Mouse (Mus musculus) MEL (cell line): ENCODE data around the gene Hist1h2bp.
"Not testable (repeated sequence)": the region's sequence is repeated elsewhere in the genome, so short reads cannot be mapped to it uniquely, and the experiment has no call there.

Source experiments
- CHD1 ChIP-seq: IDR thresholded peaks from 2 replicates; pipeline ENCODE4 v1.6.1; 2012; ENCODE audit warnings: low read depth, mild to moderate bottlenecking, inconsistent platforms, low read length, improper control_type of control experiment
- CTCF ChIP-seq, 3 experiments: IDR thresholded peaks in 2 of 3; conservative IDR thresholded peaks in 1 of 3; 2 replicates each; pipeline ENCODE4 v1.5.1; 2011 to 2012; ENCODE audit warnings: low read length in 3 of 3, low read depth in 2 of 3, mild to moderate bottlenecking in 2 of 3, improper control_type of control experiment in 1 of 3, inconsistent platforms in 1 of 3, mixed read lengths in 1 of 3, moderate library complexity in 1 of 3; ENCODE audit not compliant: control insufficient read depth in 1 of 3, insufficient read depth in 1 of 3, poor library complexity in 1 of 3, severe bottlenecking in 1 of 3
- GATA1 ChIP-seq: IDR thresholded peaks from 2 replicates; pipeline ENCODE4 v1.6.1; 2011; ENCODE audit warnings: low read depth, low read length, improper control_type of control experiment
- POLR2A ChIP-seq, 2 experiments: IDR thresholded peaks; 2 replicates each; pipeline ENCODE4 v1.6.1; 2011 to 2012; ENCODE audit warnings: low read length in 2 of 2, mild to moderate bottlenecking in 2 of 2, control low read depth in 1 of 2, improper control_type of control experiment in 1 of 2, low read depth in 1 of 2, moderate library complexity in 1 of 2; ENCODE audit not compliant: control insufficient read depth in 1 of 2, insufficient read depth in 1 of 2, poor library complexity in 1 of 2
- RAD21 ChIP-seq: IDR thresholded peaks from 2 replicates; pipeline ENCODE4 v1.6.1; 2011; ENCODE audit warnings: mild to moderate bottlenecking, low read depth, low read length, improper control_type of control experiment
- TAL1 ChIP-seq: IDR thresholded peaks from 2 replicates; pipeline ENCODE4 v1.6.1; 2012; ENCODE audit warnings: mild to moderate bottlenecking, inconsistent platforms, low read length, moderate library complexity, mixed read lengths
- USF1 ChIP-seq: IDR thresholded peaks from 2 replicates; pipeline ENCODE4 v1.6.1; 2014; ENCODE audit warnings: low read depth, mild to moderate bottlenecking, inconsistent platforms, low read length, improper control_type of control experiment, moderate library complexity
- ZC3H11A ChIP-seq: IDR thresholded peaks from 2 replicates; pipeline ENCODE4 v1.6.1; 2012; ENCODE audit warnings: low read depth, mild to moderate bottlenecking, inconsistent platforms, low read length, improper control_type of control experiment
- ZMIZ1 ChIP-seq: IDR thresholded peaks from 2 replicates; pipeline ENCODE4 v1.6.1; 2012; ENCODE audit warnings: low read depth, mild to moderate bottlenecking, inconsistent platforms, low read length, improper control_type of control experiment, moderate library complexity

GRCm38 (mm10) chr13:21811074-21811473 is 23.8 kb downstream of the Hist1h2bp start:
- not testable (repeated sequence) for TF ChIP-seq POLR2A (IDR thresholded peaks at IDR 0.05; ENCODE audit: control insufficient read depth in 1 of 2, insufficient read depth in 1 of 2, low read depth in 1 of 2, low read length in 2 of 2, poor library complexity in 1 of 2); ZMIZ1; GATA1; ZC3H11A; USF1; CHD1; CTCF (IDR thresholded peaks at IDR 0.05 in 2 of 3, conservative IDR thresholded peaks at IDR 0.05 in 1 of 3; ENCODE audit: control insufficient read depth in 1 of 3, insufficient read depth in 1 of 3, low read depth in 2 of 3, low read length in 3 of 3, poor library complexity in 1 of 3, severe bottlenecking in 1 of 3); TAL1; RAD21
